In the genomic region with DNA sequence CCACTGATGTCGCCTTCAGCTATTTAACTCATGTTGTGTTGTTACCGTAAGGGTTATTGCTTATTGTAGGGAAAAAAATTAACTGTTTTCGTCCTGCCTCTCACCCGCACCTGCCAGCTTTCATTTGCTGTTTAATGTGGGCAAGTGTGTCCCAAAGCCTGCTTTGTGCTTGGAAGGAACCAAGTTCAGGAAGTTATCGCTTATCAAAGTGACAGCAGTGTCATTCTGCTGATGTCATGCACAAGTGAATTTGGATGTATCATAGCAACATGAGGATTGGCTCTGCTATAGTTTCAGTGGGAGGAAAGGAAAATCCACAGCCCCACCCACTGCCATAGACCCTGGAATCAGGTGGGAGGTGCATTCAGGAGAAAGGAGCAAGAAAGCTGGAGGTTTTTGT, we compare ENCODE assay signal across 17 mouse cellular contexts.
DNase-seq lines count a peak whose midpoint lies in the region; ATAC-seq and TF ChIP-seq lines count a peak whose summit lies in the region.
"Had no signal": no experiment of that assay in that cellular context is flagged by ENCODE, and none has a peak within 500 bp of the region (broad histone marks: within the 10 kb centered on the region; RNA-seq: fewer than 3 reads in every experiment).

No protein-coding gene starts in this region.

- TF ChIP-seq POLR2A in brain, embryonic 14.5 days (IDR thresholded peaks at IDR 0.05; ENCODE audit: borderline replicate concordance, extremely low read depth, insufficient read depth, insufficient read length, poor library complexity, severe bottlenecking), result no peak

- no peak overlapping the region for H3K9ac ChIP-seq in hindbrain, embryonic 14.5 days
- no peak overlapping the region for H3K9ac ChIP-seq in hindbrain, embryonic 11.5 days (ENCODE audit: low read depth, low read length)
- H3K9ac ChIP-seq: forebrain, embryonic 15.5 days; heart, embryonic 13.5 days had no signal

- no peak overlapping the region for H3K4me3 ChIP-seq in hindbrain, embryonic 14.5 days (replicated peaks; ENCODE audit: low read length)
- no peak overlapping the region for H3K4me3 ChIP-seq in hindbrain, embryonic 11.5 days (ENCODE audit: low read depth, low read length)
- H3K4me3 ChIP-seq in limb, embryonic 10.5 days, result no peak overlapping the region
- H3K4me3 ChIP-seq: forebrain, embryonic 15.5 days; heart, embryonic 13.5 days had no signal

- H3K4me2 ChIP-seq in hindbrain, embryonic 14.5 days (replicated peaks), result no peak overlapping the region
- H3K4me2 ChIP-seq in hindbrain, embryonic 11.5 days (replicated peaks; ENCODE audit: low read depth, low read length), result no peak overlapping the region
- H3K4me2 ChIP-seq: forebrain, embryonic 15.5 days; heart, embryonic 13.5 days had no signal

- TF ChIP-seq CTCF in brain, embryonic 14.5 days (IDR thresholded peaks at IDR 0.05; ENCODE audit: borderline replicate concordance, extremely low read depth, insufficient read depth, insufficient read length), result no peak

- intact Hi-C loops in left cerebral cortex, postnatal 4 days (cut with DNase I), result no loop called here
- intact Hi-C loops in left cerebral cortex, postnatal 25 days (cut with DNase I), result no loop called here

- WGBS in hindbrain, embryonic 14.5 days, result 64% methylated on average over 5 of the region's 5 CpGs
- 89% methylated on average over 5 of the region's 5 CpGs for WGBS in hindbrain, embryonic 11.5 days
- WGBS in limb, embryonic 10.5 days, result 93% methylated on average over 5 of the region's 5 CpGs

- H3K36me3 ChIP-seq in hindbrain, embryonic 14.5 days (replicated peaks; ENCODE audit: control insufficient read depth, insufficient read depth), result no peaks in the 10 kb centered on the region
- no peaks in the 10 kb centered on the region for H3K36me3 ChIP-seq in hindbrain, embryonic 11.5 days (ENCODE audit: control insufficient read depth, insufficient read depth, low read length)
- H3K36me3 ChIP-seq in limb, embryonic 10.5 days, result no peaks in the 10 kb centered on the region
- H3K36me3 ChIP-seq: forebrain, embryonic 15.5 days; heart, embryonic 13.5 days had no signal

- H3K27me3 ChIP-seq in hindbrain, embryonic 14.5 days (ENCODE audit: control insufficient read depth, insufficient read depth, low read length), result no peaks in the 10 kb centered on the region
- H3K27me3 ChIP-seq in hindbrain, embryonic 11.5 days (ENCODE audit: control insufficient read depth, insufficient read depth, low read length), result no peaks in the 10 kb centered on the region
- no peaks in the 10 kb centered on the region for H3K27me3 ChIP-seq in limb, embryonic 10.5 days (ENCODE audit: low read depth, poor library complexity, severe bottlenecking)
- H3K27me3 ChIP-seq: heart, embryonic 13.5 days had no signal

- ATAC-seq in hindbrain, embryonic 14.5 days (ENCODE audit: low FRiP score), result no peak
- ATAC-seq in hindbrain, embryonic 11.5 days (ENCODE audit: low FRiP score), result no peak
- ATAC-seq: forebrain, embryonic 15.5 days; intestine, embryonic 16.5 days had no signal

- DNase-seq in hindbrain, embryonic 14.5 days (ENCODE audit: low spot score), result no peak
- no peak for DNase-seq in hindbrain, embryonic 11.5 days (ENCODE audit: low spot score)
- peak; percentile 22 for DNase-seq in left cerebral cortex, postnatal 4 days
- DNase-seq in left cerebral cortex, postnatal 25 days (ENCODE audit: low spot score in 2 of 2), result no peak
- peak; percentile 39 for DNase-seq in brain, embryonic 14.5 days (ENCODE audit: low read depth)
- peak; percentile 59 for DNase-seq in retina, embryonic 14.5 days (ENCODE audit: low spot score)
- no peak for DNase-seq in limb, embryonic 10.5 days (ENCODE audit: low spot score)
- DNase-seq: adrenal gland, adult 2 months; adrenal gland, postnatal 25 days; cerebellum, adult 8-10 months; cerebellum, postnatal 36 days; gastrocnemius, postnatal 36 days; heart, adult 11 months; heart, postnatal 36 days had no signal

- H3K27ac ChIP-seq in hindbrain, embryonic 14.5 days, result peak overlapping the region; percentile 43; the same call in 1 of the 2 replicates
- H3K27ac ChIP-seq in hindbrain, embryonic 11.5 days (ENCODE audit: low read depth, low read length), result no peak overlapping the region
- no peak overlapping the region for H3K27ac ChIP-seq in limb, embryonic 10.5 days
- H3K27ac ChIP-seq: heart, embryonic 13.5 days had no signal

- H3K9me3 ChIP-seq in hindbrain, embryonic 14.5 days (ENCODE audit: control insufficient read depth, low read length), result no peaks in the 10 kb centered on the region
- no peaks in the 10 kb centered on the region for H3K9me3 ChIP-seq in hindbrain, embryonic 11.5 days (ENCODE audit: control insufficient read depth, low read length)
- H3K9me3 ChIP-seq in limb, embryonic 10.5 days (replicated peaks), result no peaks in the 10 kb centered on the region
- H3K9me3 ChIP-seq: forebrain, embryonic 15.5 days; heart, embryonic 13.5 days had no signal

- 0 out of 2 replicates have a peak, but pooled peaks cover 4% of the 10 kb centered on the region for H3K4me1 ChIP-seq in hindbrain, embryonic 14.5 days (replicated peaks; ENCODE audit: control insufficient read depth, insufficient read depth, low read length)
- no peaks in the 10 kb centered on the region for H3K4me1 ChIP-seq in hindbrain, embryonic 11.5 days (replicated peaks; ENCODE audit: control insufficient read depth, insufficient read depth, low read length)
- peaks cover 5% of the 10 kb centered on the region; the same call in 1 of the 2 replicates for H3K4me1 ChIP-seq in limb, embryonic 10.5 days
- H3K4me1 ChIP-seq: heart, embryonic 13.5 days had no signal

Comparison
In these comparisons a context has a peak if more than half of its experiments do, and no peak if none do; other contexts are left out.
1. DNase-seq: peak in left cerebral cortex, postnatal 4 days (single experiment), brain, embryonic 14.5 days (single experiment) and retina, embryonic 14.5 days (single experiment); none in hindbrain, embryonic 14.5 days (single experiment), hindbrain, embryonic 11.5 days (single experiment), left cerebral cortex, postnatal 25 days (0 of 2) and limb, embryonic 10.5 days (single experiment).